Mouse (Mus musculus) midbrain, embryonic 13.5 days (tissue): ENCODE data around the gene Nisch. TPM values are rescaled to one million over a fixed set of nuclear protein-coding genes. Genes with fewer than 3 reads are reported as not detected.
A peak's percentile ranks its signal among the peaks of the same experiment; 100 is the strongest.

Experiments used
- ATAC-seq: fragments of 200-750 bp; cut with Nextera tagmentation; 2 replicates; pipeline ENCODE4 v1.8.0; 2017; ENCODE audit warnings: mild to moderate bottlenecking, moderate TSS enrichment, moderate library complexity
- H3K27ac ChIP-seq: fragments of 300-500 bp; sonication (generic); 2 replicates; pipeline ENCODE4 v1.5.1; 2015; ENCODE audit warnings: inconsistent platforms, mild to moderate bottlenecking, moderate library complexity
- H3K27me3 ChIP-seq: fragments of 300-500 bp; sonication (generic); 2 replicates; pipeline ENCODE4 v1.6.1; 2015; ENCODE audit warnings: mild to moderate bottlenecking, inconsistent platforms
- H3K36me3 ChIP-seq: fragments of 300-500 bp; sonication (generic); 2 replicates; pipeline ENCODE4 v1.6.1; 2015; ENCODE audit warnings: mild to moderate bottlenecking, inconsistent platforms
- H3K4me1 ChIP-seq: fragments of 300-500 bp; sonication (generic); replicated peaks from 2 replicates; pipeline ENCODE4 v1.6.1; 2015; ENCODE audit warnings: inconsistent platforms
- H3K4me2 ChIP-seq: fragments of 300-500 bp; sonication (generic); replicated peaks from 2 replicates; pipeline ENCODE4 v1.6.1; 2015; ENCODE audit warnings: moderate library complexity, mild to moderate bottlenecking, inconsistent platforms
- H3K4me3 ChIP-seq: fragments of 300-500 bp; sonication (generic); replicated peaks from 2 replicates; pipeline ENCODE4 v1.5.1; 2015; ENCODE audit warnings: mild to moderate bottlenecking, inconsistent platforms
- H3K9ac ChIP-seq: fragments of 300-500 bp; sonication (generic); replicated peaks from 2 replicates; pipeline ENCODE4 v1.6.1; 2015; ENCODE audit warnings: mild to moderate bottlenecking, inconsistent platforms
- H3K9me3 ChIP-seq: fragments of 300-500 bp; sonication (generic); 2 replicates; pipeline ENCODE4 v1.6.1; 2016; ENCODE audit warnings: mild to moderate bottlenecking, inconsistent platforms
- WGBS: fragments of 180-500 bp; shearing (Covaris S2); methylation state at CpG from one replicate; pipeline ENCODE4 v1.1.7; 2015; 5-methylcytosine and 5-hydroxymethylcytosine counted together
- polyA plus RNA-seq: library from polyadenylated mRNA; unstranded; fragments of >200 nt; fragmentation: Nextera tagmentation; extraction: Ambion mirVana; gene quantifications from 2 replicates; pipeline ENCODE4 v1.2.1, GENCODE M21; 2015

Gene Nisch
- polyA plus RNA-seq, 1 experiment from 2014 or later = 385 TPM

DNA sequence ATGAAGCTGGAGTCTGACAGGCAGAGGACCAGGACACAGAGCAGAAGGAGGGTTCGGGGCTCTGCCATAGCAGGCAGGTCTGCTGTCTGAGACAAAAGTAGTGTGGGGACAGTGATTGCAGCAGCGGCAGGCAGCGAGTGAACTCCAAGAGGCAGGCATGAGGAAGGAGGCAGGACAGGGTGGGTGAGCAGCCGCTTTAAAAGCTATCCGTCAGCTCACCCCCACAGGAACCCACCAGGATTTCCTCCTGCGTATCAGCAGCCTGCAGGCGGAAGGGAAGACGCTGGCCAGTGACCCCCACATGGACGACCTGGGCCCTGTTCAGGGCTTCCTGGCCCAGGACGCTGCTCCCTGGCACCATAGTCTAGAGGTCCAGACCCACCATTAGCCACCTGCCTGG lies 48.3 kb downstream of the Nisch start, which contains the start of gene Stab1:
Stab1 (minus strand) TSS at position 217 of the 400 bp plus-strand sequence.
- H3K4me3 ChIP-seq = no peak within 1 kb of the TSS
- H3K27me3 ChIP-seq = no peaks in the 10 kb centered on the region
- H3K4me2 ChIP-seq = no peak within 1 kb of the TSS
- peak within 1 kb of the TSS; percentile 30; the same call in 1 of the 2 replicates for H3K27ac ChIP-seq
- peaks cover 41% of the 10 kb centered on the region for H3K36me3 ChIP-seq
- H3K9me3 ChIP-seq = no peaks in the 10 kb centered on the region
- 66% methylated on average over 10 of the region's 10 CpGs for WGBS
- no peak for ATAC-seq
- peaks cover 8% of the 10 kb centered on the region; the same call in 1 of the 2 replicates for H3K4me1 ChIP-seq
- peak within 1 kb of the TSS; percentile 37 for H3K9ac ChIP-seq

DNA sequence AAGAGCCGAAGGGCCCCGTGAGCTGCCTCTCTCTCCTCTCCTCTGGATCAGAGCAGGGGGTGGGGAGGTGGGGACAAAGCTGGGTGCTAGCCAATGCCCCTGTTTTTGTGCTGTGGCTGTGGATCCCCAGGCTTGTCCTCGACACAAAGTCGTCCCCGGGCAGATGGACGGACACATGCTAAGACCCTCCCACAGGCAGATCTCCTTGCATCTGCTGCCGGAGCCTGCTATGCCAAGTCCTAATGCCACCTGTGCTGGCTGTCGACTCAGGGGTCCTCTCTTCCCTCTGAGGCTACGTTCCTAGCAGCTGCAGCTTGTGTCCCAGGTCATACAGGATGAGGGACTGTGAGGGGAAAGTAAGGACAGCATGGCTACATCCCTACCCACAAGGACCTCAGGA lies 49.9 kb downstream of the Nisch start:
- peaks cover 9% of the 10 kb centered on the region; the same call in 1 of the 2 replicates for H3K4me1 ChIP-seq
- H3K27me3 ChIP-seq = no peaks in the 10 kb centered on the region
- peaks cover 25% of the 10 kb centered on the region for H3K36me3 ChIP-seq
- no peak overlapping the region for H3K27ac ChIP-seq
- H3K4me3 ChIP-seq = no peak overlapping the region
- H3K9me3 ChIP-seq = no peaks in the 10 kb centered on the region
- H3K4me2 ChIP-seq = no peak overlapping the region
- WGBS = 56% methylated on average over 9 of the region's 9 CpGs
- ATAC-seq = no peak
- H3K9ac ChIP-seq = no peak overlapping the region

DNA sequence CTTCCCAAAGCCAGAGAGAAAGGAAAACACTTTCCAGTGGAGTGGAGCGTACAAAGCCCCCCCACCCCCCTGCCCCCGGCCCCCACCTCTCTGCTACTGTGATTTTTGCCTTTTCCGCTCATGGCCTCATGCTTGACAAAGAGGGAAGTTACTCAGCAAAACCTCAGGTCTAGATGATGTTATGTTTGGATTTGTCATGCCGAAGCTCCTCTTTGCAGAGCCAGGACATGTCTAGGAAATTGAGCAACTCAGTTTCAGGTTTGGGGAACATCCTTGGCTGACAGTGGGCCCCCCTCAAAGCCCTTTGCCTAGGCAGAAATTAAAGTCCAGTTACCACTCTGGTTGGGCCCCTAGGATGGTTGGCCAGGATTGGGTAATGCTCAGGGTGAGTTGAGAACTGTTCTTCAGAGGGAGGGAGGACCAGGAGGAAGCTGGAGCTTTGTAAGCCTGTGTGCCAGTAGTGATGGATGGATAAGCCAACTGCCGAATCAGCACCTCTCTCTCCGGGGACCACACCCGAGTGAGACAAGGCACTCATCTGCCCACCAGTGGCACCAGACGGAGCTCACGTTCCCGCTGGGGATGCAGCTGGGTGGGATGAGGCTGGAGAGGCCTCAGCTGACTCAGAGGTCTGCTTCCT lies 50.6 kb downstream of the Nisch start:
- Histone ChIP-seq H3K9ac (no peak overlapping the region), H3K27me3 (no peaks in the 10 kb centered on the region), H3K36me3 (peaks cover 18% of the 10 kb centered on the region), H3K4me3 (no peak overlapping the region), H3K9me3 (no peaks in the 10 kb centered on the region), H3K27ac (no peak overlapping the region), H3K4me1 (peaks cover 11% of the 10 kb centered on the region; the same call in 1 of the 2 replicates), H3K4me2 (no peak overlapping the region)
- ATAC-seq = no peak
- 73% methylated on average over 10 of the region's 10 CpGs for WGBS

DNA sequence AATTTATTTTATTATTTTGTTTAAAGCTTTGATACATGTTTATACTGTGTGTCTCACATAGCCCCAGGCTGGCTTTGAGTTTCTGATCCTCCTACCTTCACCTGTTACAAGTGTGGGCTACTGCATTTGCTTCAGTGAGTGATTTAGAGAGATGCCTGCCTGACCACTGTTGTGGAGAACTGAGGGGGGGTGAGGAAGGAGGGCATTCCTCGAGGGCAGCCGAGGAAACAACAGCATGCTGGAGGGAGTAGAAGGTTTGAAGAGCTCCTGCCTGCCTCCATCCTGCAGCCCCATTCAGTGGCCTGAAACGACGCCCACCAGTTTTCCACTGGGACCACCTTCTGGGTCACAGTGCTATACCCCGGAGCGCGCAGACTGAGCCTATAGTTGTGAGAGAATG lies 51.3 kb downstream of the Nisch start:
- no peak overlapping the region for H3K4me2 ChIP-seq
- no peaks in the 10 kb centered on the region for H3K27me3 ChIP-seq
- H3K27ac ChIP-seq = no peak overlapping the region
- no peak for ATAC-seq
- H3K9me3 ChIP-seq = no peaks in the 10 kb centered on the region
- H3K4me3 ChIP-seq = no peak overlapping the region
- no peak overlapping the region for H3K9ac ChIP-seq
- peaks cover 11% of the 10 kb centered on the region; the same call in 1 of the 2 replicates for H3K4me1 ChIP-seq
- 56% methylated on average over 7 of the region's 7 CpGs for WGBS
- H3K36me3 ChIP-seq = peaks cover 11% of the 10 kb centered on the region

DNA sequence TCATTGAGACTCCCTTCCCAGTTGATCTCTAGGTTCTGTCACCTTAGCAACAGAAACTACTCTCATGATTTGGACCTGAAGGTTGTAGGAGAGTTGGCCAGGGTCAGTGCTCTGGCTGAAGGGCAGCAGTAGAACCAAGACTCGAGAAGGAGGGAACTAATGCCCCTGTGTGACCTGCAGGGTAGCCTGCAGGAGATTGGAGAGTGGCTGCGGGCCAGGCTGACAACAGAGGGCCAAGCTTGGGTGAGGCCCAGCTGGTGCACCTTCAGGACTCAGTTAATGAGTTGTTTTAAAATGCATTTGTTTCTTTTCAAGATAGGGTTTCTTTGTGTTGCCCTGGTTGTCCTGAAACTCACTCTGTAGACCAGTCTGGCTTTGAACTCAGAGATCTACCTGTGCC lies 51.7 kb downstream of the Nisch start:
- WGBS = 71% methylated on average over 2 of the region's 2 CpGs

DNA sequence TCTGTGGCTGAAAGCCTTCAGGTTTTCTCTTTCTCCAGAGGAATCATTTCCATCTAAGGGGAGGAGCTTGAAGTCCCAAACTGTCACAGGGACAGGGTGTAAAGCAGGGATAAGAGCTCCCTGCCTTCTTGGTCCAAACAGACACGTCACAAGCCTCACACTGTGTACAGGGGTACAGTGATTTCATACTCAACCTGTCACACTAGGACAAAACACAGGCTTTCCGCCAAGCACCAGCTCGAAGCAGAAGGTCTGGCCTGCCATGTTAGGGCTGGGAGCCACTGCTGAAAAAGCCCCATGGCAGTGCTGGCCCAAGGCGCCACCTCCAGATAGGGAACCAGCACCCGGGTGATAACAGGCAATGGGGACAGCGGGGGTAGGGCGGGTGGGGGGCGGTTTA lies 52.7 kb downstream of the Nisch start:
- peaks cover 11% of the 10 kb centered on the region; the same call in 1 of the 2 replicates for H3K4me1 ChIP-seq
- H3K27ac ChIP-seq = no peak overlapping the region
- H3K4me2 ChIP-seq = no peak overlapping the region
- H3K36me3 ChIP-seq = no peaks in the 10 kb centered on the region
- H3K9me3 ChIP-seq = no peaks in the 10 kb centered on the region
- no peak overlapping the region for H3K4me3 ChIP-seq
- H3K9ac ChIP-seq = no peak overlapping the region
- H3K27me3 ChIP-seq = no peaks in the 10 kb centered on the region
- ATAC-seq = no peak
- 83% methylated on average over 8 of the region's 8 CpGs for WGBS

More for the DNA sequence above, 51.7 kb downstream of the Nisch start:
- Histone ChIP-seq H3K36me3 (peaks cover 7% of the 10 kb centered on the region), H3K4me2 (no peak overlapping the region), H3K4me1 (peaks cover 11% of the 10 kb centered on the region; the same call in 1 of the 2 replicates), H3K9ac (no peak overlapping the region), H3K4me3 (no peak overlapping the region), H3K9me3 (no peaks in the 10 kb centered on the region), H3K27ac (no peak overlapping the region), H3K27me3 (no peaks in the 10 kb centered on the region)
- no peak for ATAC-seq

DNA sequence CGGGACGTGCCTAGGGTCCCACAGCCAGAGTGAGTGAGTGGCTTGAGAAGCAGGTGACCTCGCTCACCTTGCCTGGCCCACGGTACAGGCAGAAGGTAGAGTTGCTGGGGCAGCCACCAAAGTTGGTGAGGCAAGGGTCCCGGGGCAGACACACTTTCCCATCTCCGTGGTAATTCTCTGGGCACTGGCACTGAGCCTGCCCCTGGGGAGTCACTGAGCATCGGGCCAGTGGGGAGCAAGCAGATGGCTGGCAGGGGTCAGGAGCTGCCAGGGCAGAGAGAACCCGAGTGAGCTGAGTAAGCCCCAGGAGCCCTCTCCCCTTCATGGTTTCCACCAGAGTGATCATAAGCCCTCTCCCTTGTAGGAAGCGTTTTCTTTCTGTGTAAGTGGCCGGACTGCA lies 55.1 kb downstream of the Nisch start:
- Histone ChIP-seq H3K4me1 (0 out of 2 replicates have a peak, but pooled peaks cover 8% of the 10 kb centered on the region), H3K4me2 (no peak overlapping the region), H3K27me3 (no peaks in the 10 kb centered on the region), H3K9ac (no peak overlapping the region), H3K36me3 (no peaks in the 10 kb centered on the region), H3K9me3 (no peaks in the 10 kb centered on the region), H3K27ac (no peak overlapping the region), H3K4me3 (no peak overlapping the region)
- no peak for ATAC-seq
- 61% methylated on average over 10 of the region's 10 CpGs for WGBS

DNA sequence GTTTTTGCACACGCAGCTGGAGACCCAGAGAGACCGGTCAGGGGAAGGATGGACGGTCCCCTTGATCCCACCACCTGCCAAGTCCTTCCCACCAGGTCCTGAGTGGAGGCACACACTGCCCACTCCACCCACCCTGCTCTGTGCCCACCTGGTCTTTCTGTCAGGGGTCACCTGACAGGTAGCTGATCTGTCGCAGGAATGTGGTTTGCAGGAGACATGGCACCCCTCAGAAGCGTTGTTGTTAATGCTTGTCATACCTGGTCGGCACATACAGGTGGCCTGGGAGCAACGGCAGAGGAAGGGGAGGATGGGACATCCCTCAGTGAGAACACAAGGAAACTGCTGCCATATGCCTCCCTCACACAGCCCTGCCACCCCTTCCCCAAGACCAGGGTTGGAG lies 55.6 kb downstream of the Nisch start:
- no peak for ATAC-seq
- Histone ChIP-seq H3K36me3 (no peaks in the 10 kb centered on the region), H3K9ac (no peak overlapping the region), H3K4me1 (0 out of 2 replicates have a peak, but pooled peaks cover 4% of the 10 kb centered on the region), H3K4me2 (no peak overlapping the region), H3K27ac (no peak overlapping the region), H3K4me3 (no peak overlapping the region), H3K9me3 (no peaks in the 10 kb centered on the region), H3K27me3 (no peaks in the 10 kb centered on the region)
- 93% methylated on average over 7 of the region's 7 CpGs for WGBS

DNA sequence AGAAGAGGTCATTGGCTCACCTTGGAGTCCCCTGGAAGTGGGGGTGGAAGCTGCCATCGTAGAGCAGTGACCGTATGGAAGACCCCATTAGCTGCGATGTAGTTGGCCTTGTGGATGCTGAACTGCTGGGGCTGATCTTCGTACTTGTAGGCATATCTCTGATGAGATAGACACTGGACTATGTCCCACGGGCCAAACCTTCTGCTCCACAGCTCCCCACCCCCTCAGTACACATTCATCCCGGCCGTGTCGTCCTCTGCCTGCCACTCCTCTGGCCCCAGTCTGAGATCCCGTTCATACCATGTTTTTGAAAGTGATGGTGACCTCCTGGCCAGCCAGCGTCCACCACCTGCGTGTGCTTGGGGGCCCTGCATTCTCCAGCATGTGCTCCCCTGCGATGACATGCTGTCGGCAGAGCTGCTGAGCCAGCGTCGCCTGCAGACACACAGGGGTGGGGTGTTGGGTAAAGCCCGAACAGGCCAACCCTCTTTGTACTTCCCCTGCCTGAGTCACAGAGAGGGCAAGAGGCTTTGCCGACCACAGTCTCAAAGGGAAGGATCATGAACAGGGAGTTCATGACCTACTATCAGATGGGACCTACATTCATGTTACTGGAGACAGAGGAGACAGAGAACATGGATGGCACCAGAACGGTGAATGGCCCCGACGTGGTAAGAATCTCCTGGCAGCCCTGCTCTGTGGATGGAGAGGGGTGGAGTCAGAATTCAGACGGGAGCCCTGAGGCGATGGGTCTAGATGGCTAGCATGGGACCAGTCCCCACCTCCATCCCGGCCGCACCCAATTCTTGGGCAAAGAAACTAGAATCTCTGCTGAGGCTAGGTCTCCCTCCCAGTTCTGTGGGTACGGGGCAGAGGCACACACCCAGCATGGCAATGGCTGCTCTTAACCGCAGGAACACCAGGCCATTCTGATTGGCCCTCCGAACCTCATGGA lies 56.3 kb downstream of the Nisch start:
- Histone ChIP-seq H3K36me3 (no peaks in the 10 kb centered on the region), H3K4me3 (no peak overlapping the region), H3K9ac (no peak overlapping the region), H3K27me3 (no peaks in the 10 kb centered on the region), H3K4me1 (0 out of 2 replicates have a peak, but pooled peaks cover 4% of the 10 kb centered on the region), H3K4me2 (no peak overlapping the region), H3K9me3 (no peaks in the 10 kb centered on the region), H3K27ac (no peak overlapping the region)
- no peak for ATAC-seq
- 83% methylated on average over 27 of the region's 27 CpGs for WGBS

DNA sequence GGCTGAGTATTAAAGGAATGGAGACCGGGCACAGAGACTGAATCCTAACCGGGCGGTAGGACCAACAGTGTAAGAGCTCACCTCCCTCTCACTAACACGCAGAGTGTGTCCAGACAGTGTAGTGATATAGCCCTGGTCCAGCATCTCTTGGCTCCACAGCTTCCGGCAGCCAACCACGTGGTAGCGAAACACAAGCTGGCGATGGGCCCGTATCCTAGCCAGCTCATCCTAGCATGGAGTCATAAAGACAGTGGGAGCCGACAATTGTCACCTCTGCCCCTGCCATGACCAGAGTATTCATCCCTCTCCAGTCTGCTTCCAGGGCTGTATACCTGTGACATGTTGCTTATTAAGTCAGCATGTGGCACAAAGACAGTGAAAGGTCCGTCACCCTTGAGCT lies 71.1 kb downstream of the Nisch start:
- Histone ChIP-seq H3K9ac (no peak overlapping the region), H3K4me1 (no peaks in the 10 kb centered on the region), H3K9me3 (no peaks in the 10 kb centered on the region), H3K4me3 (no peak overlapping the region), H3K4me2 (no peak overlapping the region), H3K27me3 (no peaks in the 10 kb centered on the region), H3K36me3 (peaks cover 23% of the 10 kb centered on the region), H3K27ac (no peak overlapping the region)
- WGBS = 93% methylated on average over 11 of the region's 11 CpGs
- ATAC-seq = no peak

DNA sequence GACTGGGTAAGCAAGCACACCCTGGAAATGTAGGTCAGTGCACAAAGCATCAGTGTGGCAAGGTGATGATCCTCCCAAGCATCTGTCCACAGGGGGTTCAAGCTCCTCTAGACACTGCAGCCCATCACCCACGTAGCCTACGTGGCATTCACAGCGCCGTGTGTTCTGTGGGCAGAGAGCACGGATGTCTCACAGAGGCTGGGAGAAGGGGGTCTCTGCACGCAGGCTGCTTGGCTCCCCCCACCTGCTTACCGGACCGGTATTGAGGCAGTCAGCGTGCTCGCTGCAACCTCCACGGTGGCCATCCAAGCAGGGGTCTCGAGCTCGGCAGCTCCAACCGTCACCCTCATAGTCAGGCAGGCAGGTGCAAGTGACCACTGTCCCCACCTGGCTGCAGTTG lies 75.7 kb downstream of the Nisch start:
- no peak overlapping the region for H3K4me2 ChIP-seq
- H3K27me3 ChIP-seq = no peaks in the 10 kb centered on the region
- H3K4me1 ChIP-seq = no peaks in the 10 kb centered on the region
- H3K9me3 ChIP-seq = no peaks in the 10 kb centered on the region
- ATAC-seq = no peak
- H3K36me3 ChIP-seq = peaks cover 70% of the 10 kb centered on the region
- H3K27ac ChIP-seq = no peak overlapping the region
- no peak overlapping the region for H3K4me3 ChIP-seq
- WGBS = 94% methylated on average over 14 of the region's 14 CpGs
- no peak overlapping the region for H3K9ac ChIP-seq

DNA sequence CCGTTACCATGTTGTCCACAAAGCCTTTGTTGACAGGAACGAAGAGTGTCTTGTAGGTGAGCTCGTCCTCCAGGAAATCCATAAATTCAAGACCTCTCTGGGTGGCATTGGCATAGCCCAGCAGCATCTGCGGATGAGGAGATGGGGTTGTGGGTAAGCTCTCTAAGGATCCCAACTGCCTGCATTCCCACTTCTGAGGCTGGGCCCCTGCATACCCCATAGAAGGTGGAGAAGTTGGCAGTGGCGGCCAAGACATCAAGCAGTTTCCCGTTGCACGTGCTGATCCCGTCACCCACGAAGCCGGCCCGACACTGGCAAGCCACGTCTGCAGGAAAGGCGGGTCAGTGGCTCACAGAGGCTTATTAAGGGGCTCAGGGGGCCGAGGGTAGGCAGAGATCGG lies 76.6 kb downstream of the Nisch start:
- no peak overlapping the region; the same call in 1 of the 2 replicates for H3K27ac ChIP-seq
- H3K4me3 ChIP-seq = no peak overlapping the region
- H3K9ac ChIP-seq = no peak overlapping the region
- no peaks in the 10 kb centered on the region for H3K9me3 ChIP-seq
- no peak for ATAC-seq
- no peaks in the 10 kb centered on the region for H3K27me3 ChIP-seq
- H3K36me3 ChIP-seq = peaks cover 79% of the 10 kb centered on the region
- H3K4me1 ChIP-seq = no peaks in the 10 kb centered on the region
- H3K4me2 ChIP-seq = no peak overlapping the region
- WGBS = 96% methylated on average over 15 of the region's 15 CpGs
